Mouse (Mus musculus): Measurements from ENCODE around the gene Apba1.

The Apba1 gene

DNA sequence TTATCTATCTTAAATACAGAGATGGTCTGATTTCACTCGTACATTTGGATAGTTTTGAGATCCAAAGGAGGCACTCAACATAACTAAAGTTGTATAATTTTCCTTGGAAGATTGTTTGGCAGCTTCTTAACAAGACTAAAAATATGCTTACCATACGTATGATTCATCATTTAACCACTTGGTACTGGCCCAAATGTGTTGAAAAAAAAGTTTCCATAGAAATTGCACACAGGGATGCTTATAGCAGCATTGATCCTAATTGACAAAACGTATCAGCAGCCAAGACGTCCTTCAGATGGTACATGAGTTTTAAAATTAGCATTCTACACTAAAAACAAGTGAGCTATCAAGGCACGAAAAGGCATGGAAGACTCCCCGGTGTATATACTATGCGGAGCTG lies 108.9 kb downstream of the Apba1 start:
- DNase-seq (ENCODE audit: low spot score in 2 of 2), result no peak

DNA sequence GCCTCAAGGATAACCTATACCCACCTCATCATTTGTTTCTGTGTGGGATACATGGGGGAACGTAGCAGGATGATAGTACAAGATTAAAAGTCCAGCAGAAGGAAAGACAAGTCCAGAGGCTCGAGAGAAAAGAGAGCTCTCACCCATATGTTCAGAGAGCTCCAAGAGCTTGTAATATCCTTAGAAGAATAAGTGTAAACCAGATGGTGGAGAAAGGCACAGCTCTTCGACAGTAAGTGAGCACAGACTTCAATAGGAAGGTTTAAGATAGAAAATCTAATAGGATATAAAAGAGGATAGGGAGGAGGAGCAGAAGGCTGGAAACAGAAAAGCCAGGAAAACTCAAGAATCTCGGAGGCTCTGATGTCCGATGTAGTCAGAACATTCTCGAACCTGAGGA lies 115.8 kb downstream of the Apba1 start:
- DNase-seq (ENCODE audit: low spot score in 2 of 2), result no peak

DNA sequence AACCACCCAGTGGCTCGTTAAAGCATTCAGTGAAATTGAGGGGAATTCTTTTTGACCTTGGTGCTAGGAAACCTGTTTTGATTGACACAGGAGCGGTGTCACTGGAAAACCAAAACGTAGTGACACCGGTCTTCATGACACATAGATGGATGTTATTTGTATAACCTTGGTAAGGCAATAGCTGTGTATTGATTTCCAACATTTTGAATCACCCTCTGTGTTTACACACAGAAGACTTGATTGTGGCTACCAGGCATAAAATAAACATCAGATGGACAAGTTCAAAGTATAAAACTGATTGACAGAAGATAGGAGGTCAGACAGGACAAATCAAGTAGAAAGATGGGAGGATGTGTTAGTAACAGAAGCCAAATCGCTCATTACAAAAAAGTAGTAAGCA lies 117.1 kb downstream of the Apba1 start:
- no peak for DNase-seq (ENCODE audit: low spot score in 2 of 2)

DNA sequence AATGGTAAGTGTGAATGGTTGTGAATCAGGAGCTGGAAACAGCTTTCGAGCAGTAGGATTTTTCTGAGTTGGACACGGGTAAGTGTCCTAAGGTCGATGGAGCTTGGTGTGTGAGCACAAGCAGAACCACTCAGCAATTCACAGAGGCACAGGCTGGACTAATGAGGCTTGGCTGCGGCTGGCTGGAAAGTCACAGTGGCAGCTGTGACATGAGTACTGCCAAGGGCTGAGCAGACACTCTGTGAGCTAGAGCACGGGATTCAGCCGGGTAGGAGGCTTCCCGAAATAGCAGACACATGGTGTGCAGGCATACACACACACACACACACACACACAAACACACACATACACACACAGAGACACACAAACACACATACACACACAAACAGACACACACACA lies 121.2 kb downstream of the Apba1 start:
- DNase-seq (ENCODE audit: low spot score in 2 of 2), result peak; percentile 43 to 59

DNA sequence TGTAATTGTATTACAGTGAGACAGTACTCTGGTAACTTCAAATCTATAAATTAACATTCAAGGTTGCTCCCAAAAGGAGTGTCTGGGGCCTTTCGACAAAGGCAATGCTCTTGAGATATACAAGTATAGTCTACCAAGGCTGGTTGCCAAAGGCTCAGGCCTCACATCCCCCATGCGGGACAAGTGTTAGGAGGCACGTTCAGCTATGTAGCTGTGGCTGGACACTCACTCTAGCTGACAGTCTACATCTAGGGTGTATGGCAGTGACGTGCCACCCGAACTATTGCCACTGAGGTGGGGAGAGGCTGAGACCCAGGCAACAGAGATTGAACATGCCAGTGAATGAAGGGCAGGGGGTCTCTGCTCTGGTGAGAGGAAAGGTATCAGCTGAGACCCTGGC lies 127.5 kb downstream of the Apba1 start:
- DNase-seq (ENCODE audit: low spot score in 2 of 2), result no peak

DNA sequence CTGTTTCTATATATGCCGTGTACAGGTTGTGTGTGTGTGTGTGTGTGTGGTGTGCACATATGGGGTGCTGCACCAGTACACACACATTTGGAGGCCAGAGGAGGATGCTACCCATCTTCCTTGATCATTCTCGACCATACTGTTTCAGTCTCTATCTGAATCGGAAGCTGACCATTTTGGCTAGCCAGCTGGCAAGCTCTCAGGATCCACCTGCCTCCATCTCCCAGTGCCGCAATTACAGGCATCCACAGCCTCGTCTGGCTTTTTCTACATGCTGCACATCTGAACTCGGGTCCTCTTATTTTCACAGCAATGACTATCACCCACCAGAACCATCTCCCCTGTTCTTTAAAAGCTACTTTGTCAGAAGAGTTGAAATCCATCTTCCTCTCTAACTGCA lies 132.7 kb downstream of the Apba1 start:
- DNase-seq (ENCODE audit: low spot score in 2 of 2), result no peak

DNA sequence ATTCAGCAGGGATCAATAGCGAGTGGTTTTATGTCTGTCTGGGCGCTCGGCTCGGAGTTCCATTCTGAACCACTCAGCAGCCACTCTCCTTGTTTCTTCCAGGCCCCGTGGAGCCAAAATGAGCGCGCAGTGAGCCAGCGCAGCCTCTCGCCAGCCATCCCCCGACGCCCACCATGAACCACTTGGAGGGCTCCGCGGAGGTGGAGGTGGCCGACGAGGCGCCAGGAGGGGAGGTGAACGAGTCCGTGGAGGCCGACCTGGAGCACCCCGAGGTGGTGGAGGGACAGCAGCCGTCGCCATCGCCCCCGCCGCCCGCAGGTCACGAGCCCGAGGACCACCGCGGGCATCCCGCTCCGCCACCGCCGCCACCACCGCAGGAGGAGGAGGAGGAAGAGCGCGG lies 133.9 kb downstream of the Apba1 start:
- DNase-seq (ENCODE audit: low spot score in 2 of 2), result no peak

DNA sequence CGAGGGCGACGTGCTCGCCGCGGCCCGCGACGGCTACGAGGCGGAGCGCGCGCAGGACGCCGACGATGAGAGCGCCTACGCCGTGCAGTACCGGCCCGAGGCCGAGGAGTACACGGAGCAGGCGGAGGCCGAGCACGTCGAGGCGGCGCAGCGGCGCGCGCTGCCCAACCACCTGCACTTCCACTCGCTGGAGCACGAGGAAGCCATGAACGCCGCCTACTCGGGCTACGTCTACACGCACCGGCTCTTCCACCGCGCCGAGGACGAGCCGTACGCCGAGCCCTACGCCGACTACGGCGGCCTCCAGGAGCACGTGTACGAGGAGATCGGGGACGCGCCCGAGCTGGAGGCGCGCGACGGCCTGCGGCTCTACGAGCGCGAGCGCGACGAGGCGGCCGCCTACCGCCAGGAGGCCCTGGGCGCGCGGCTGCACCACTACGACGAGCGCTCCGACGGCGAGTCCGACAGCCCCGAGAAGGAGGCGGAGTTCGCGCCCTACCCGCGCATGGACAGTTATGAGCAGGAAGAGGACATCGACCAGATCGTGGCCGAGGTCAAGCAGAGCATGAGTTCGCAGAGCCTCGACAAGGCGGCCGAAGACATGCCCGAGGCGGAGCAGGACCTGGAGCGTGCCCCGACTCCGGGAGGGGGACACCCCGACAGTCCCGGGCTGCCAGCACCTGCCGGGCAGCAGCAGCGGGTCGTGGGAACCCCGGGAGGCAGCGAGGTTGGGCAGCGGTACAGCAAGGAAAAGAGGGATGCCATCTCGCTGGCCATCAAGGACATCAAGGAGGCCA lies 134.6 kb downstream of the Apba1 start:
- peak; percentile 54 to 59 for DNase-seq (ENCODE audit: low spot score in 2 of 2)

DNA sequence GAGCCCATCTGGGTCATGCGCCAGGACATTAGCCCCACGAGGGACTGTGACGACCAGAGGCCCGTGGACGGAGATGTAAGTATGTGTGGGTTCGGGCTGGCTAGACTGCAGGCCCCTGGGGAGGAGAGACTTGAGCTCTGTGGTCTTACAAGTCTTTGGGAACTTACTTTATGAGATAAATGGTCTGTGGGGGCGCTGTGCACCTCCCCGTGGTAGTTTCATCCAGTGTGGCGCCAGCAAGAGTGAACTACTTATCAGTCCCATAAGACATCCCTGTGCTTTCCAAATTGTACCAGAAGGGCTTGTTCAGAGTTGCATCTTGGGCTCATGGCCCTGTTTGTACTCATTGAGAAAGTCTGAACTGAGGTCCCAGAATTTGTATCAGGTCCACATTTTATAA lies 135.3 kb downstream of the Apba1 start:
- DNase-seq (ENCODE audit: low spot score in 2 of 2), result no peak

DNA sequence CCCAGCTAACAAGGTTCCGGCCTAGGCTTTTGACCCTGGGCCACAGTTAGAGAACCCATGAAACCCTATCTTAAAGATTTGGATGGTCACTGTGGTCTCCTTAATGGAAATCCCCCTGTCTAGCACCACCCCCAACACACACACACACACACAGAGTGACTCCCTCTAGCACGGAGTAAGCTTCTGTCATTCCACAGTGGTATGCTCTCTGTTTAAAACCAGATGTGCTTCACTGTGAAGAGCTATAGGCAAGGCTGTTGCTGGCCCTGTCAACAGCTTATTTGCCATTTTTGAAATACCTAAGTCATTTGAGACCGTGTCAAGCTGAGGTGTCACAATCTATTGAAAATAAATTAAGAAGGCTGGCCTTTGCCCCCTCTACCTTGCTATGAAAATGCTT lies 136.1 kb downstream of the Apba1 start:
- no peak for DNase-seq (ENCODE audit: low spot score in 2 of 2)

DNA sequence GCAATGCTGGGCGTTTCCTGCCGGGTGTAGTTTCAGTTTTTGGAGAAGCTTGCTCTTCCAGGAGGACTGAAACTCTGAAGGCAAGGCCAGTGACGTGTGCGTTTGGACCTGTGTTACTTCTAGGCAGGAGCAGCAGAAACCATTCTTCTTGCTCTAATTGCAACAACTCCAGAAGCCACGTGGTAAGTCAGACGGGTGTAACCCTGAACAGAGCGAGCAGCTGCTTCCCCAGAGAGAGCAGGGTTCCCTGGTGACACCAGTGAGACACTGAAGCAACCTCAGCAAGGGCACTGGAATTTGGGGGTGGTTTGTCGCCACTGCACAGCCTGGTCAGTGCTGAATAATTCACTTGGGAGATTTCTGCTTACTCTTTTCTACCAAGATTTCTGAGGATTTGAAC lies 138.2 kb downstream of the Apba1 start:
- no peak for DNase-seq (ENCODE audit: low spot score in 2 of 2)

DNA sequence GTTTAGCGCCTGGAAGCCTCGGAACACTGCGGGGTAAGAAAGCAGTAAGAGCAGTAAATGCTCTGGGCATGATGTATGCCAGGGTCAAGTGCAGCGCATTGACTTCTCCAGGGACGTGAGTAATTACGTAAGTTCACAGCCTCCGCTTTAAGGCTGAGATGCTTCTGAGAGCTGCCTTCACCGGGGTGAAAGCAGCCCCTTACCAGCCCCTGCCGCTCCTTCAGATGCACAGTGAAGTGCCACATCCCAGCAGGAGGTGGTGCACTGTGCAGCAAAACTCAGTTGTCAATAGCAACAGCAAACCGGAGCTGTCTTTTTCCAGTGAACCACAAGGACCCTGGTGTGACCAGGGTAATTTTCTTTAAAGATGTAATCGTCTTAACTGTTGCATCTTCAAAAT lies 139.8 kb downstream of the Apba1 start:
- no peak for DNase-seq (ENCODE audit: low spot score in 2 of 2)

DNA sequence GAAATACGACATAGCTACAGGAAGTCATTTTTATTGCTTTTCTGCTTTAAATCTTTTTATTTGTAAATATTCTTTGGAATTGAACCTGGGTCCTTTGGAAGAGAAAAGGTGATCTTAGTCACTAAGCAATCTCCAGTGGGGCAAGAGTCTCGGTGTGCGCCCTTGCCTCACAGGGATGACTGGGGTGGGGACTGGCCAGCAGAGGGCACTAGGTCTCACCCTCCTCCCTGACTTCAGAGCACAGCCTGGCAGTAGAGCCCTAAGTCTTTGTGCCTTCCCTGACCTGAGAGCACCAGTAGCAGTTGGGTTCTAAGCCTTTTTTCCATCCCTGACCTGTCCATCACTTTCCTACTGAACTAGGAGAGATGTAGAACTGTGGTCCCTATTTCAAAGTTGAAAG lies 142.5 kb downstream of the Apba1 start:
- DNase-seq (ENCODE audit: low spot score in 2 of 2), result no peak

DNA sequence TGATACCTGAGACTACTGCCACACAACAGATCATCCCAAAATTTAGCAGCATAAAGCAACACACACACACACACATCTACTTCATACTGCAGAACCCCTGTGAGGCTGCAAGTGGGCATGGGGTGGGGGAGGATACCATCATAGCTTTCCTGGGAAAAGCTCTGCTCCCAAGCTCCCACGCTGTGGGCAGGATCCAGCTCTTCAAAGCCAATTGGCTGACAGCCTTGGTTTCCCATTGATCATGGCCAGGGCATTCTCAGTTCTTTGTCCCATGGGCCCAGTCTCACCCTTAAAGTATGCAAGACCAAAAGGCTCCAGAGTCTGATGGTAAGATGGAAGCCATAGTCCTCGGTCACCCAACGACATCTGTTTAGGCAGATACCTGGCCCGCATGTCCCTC lies 143.1 kb downstream of the Apba1 start:
- no peak for DNase-seq (ENCODE audit: low spot score in 2 of 2)

DNA sequence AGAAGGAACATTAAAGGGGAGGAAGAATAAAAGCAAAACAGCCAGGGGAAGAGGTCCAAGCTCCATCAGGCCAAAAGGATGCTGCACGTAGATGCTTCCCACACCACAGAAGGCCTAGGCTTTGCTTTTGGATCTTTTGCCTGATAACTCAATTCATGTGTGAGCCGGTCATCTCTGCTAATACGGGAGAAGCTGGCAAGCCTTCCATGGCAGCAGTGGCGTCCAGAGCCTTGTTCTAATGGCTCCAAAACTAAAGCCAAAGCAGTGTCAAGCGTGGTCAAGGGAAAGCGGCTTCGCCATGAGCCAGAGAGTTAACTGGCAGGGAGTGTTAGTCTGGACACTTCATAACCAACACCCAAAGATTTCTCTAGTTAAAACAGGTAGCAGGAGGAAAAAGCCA lies 144.4 kb downstream of the Apba1 start:
- no peak for DNase-seq (ENCODE audit: low spot score in 2 of 2)

DNA sequence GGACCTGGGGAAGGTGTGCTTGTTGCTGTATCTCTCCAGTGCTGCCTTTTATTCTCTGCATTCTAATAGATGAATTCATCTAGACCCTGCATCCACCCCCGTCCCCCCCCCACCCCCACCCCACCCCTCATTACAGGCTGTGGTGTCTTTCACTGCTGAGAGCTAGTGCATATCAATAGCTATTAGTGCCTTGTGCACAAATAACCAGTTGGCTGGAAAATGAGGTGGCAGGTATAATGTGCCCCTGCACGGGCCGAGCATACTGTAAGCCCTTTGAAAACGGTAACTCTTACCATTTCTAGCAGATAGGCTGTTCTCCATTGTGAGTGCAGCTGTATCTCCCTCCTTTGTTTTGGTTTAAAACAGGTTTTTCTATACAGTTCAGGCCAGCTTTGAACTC lies 146.2 kb downstream of the Apba1 start:
- no peak for DNase-seq (ENCODE audit: low spot score in 2 of 2)

DNA sequence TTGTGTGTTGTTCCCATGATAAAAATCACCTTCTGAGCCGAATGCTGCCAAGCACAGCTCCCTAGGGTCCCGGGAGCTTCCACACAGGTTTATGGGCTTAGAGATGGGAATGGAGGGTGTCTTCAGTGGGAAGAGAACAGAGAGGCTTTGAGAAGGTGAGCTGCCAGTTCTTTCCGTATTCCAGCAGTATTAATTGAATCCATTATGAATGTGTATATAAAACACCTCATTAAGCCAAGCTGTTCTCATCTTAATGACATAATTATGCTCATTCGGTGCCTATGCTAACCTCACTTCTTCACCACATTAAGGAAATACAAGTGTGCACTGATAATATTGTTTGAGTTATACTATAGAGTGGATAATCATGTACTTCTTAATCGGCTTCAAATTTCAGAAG lies 147.1 kb downstream of the Apba1 start:
- no peak for DNase-seq (ENCODE audit: low spot score in 2 of 2)

DNA sequence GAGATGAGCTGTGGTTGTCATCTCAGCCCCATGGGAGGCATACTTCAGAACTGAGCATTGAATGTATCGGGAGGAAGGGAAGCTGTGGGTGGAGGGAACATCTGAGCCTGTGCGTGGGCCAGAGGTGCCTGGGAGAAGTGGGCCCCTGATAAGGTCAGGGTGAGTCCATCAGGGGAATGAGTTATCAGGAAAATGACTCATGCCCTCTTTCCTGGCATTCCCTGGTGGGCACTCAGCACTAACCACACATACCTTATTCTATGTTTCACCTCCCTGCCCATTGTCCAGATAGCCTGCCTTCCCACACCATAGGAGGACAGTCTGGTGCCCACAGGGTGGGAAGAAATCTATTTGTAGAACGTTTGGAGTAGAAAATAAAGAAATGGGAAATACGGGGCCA lies 151.7 kb downstream of the Apba1 start:
- DNase-seq (ENCODE audit: low spot score in 2 of 2), result no peak

DNA sequence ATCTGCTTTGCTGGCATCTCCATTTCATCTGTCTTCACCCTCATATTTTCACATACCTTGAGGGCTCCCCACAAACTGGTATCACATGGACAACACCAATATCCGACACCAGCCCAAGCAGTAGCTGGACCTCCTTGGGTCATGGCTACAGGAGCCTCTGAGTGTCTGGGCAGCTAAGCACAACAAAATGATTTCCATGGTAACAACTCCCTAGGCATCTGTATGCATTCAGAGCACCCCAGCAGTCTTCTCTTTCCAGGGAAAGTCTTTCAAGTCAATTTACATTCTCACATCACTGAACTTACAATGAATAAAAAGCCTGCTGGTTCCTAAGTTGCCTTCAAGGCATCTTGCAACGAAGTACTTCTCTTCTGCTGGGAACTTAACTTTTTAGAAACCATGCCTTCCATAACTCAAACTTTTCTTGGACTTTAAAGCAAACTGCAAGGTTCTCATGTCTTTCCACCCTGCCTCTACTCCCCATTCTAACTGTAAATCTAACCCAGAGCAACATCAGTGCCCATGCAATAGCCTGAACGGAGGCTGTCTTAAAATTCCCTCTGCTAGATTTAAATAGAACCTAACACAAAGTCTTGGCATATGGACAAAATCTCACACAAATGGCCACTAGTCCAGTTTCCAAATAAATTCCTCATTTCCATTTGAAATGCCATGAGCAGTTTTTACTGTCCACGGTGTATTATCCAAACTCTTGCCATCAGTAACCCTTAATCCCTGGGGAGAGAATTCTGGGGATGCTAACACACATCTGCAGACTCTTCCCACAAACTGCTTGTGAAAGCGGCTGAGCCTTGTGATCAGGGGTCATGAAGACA lies 160.9 kb downstream of the Apba1 start:
- DNase-seq (ENCODE audit: low spot score in 2 of 2), result no peak

DNA sequence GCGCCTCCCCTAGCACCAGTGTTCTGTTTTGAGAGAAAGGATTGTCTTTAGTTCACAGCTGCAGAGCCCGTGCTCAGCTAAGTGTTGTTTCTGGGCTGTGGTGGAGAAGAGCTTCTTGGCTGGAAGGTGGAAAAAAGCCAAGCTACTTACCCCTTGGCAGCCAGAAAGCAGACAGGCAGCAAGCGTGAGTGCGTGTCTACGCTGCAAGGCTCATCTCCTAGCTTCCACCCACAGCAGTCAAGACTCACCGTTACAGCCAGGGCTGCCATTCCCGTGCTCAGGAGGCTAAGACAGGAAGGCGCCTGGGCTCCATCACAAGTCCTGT lies 161.5 kb downstream of the Apba1 start:
- peak in 1 of 2 experiments; percentile 23 for DNase-seq (ENCODE audit: low spot score in 2 of 2)

DNA sequence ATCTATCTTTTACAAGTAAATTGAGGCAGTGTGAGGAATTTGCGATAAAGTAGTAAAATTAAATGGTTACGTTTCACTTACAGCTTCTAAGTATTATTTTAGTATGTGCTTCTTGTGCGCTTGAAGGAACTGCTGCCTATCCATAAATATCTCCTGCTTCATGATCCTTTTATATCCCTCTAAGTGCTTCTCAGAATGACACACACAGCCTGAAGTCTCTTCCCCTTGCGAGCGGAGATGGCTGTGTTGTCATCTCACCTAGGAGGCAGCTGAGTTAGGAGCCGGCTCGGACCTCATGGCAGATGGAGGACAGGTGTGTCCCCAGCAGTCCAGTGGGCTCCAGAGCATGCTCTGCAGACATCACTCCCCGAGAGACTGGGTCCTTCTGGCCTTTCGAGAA lies 163.9 kb downstream of the Apba1 start:
- peak in 1 of 2 experiments; percentile 43 for DNase-seq (ENCODE audit: low spot score in 2 of 2)

DNA sequence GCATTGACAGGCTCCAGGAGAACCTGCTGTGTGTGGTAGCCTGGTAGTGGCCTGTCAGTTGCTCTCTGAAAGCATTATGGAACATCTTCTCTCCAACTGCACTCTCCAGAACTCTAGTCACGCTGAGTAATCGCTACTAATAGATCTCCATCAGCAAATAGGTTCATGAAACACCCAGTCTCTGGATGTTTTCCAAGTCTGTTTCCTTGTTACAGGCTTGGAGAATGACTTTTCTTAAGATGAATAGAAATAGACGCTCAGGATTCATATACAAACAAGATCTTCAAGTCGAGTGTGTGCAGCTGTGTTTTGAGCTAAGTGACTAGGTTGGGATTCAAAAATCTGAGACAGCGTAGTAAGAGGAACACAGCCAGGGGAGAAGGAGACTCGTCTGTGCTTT lies 165.4 kb downstream of the Apba1 start:
- no peak for DNase-seq (ENCODE audit: low spot score in 2 of 2)

DNA sequence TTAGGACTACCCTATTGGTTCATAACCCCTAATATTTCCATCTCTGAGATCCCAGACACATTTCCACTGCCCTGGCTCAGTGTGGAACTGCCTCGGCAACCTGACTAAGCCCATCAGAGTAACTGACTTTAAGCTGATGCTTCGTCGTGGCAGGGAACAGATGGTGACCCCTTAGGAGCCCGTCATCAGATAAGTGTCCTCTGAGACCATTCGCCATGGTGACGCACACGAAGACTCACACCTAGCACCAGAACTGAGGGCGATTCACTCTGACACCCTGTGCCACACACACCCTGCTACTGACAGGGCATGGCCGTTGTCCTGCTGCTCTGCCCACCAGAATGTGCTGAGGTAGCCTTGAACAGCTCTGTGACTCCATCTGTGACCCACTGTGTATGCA lies 166.1 kb downstream of the Apba1 start:
- DNase-seq (ENCODE audit: low spot score in 2 of 2), result no peak

All from right cerebral cortex, postnatal 36 days (tissue).